In the genomic region with DNA sequence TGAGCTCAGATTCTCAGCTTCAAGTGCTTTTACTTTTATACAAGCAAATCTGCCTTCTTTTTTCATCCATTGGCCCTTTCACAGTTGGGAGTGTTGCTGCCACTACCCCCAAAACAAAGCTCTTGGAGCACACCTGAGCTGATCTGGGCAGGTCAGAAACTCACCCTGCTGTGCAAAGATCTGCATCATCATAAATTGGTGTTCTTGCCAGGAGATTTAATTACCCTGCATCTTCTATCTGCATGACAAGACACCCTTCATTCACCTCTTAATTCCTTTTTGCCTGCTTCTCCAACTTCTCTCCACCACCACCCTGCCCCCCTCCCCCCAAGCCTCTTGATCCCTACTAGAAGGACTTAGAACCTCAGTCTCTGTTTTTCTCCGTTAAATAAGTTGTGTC, we compare ENCODE assay signal across 14 mouse cellular contexts.
"Had no signal": no experiment of that assay in that cellular context is flagged by ENCODE, and none has a peak within 500 bp of the region (broad histone marks: within the 10 kb centered on the region; RNA-seq: fewer than 3 reads in every experiment).

No protein-coding gene starts in this region.

- H3K4me1 ChIP-seq: neural tube, embryonic 15.5 days; stomach, embryonic 15.5 days had no signal

- DNase-seq: retina, postnatal 1 day; right cerebral cortex, adult 18-20 months; right cerebral cortex, postnatal 14 days; right cerebral cortex, postnatal 25 days; right cerebral cortex, postnatal 4 days; spleen, adult 18-20 months; thymus, adult 18-20 months; thymus, adult 2 months; thymus, postnatal 14 days; thymus, postnatal 25 days; thymus, postnatal 36 days; thymus, postnatal 4 days had no signal

- H3K9me3 ChIP-seq: neural tube, embryonic 15.5 days; stomach, embryonic 15.5 days had no signal

- H3K4me3 ChIP-seq: neural tube, embryonic 15.5 days; stomach, embryonic 15.5 days had no signal

- H3K36me3 ChIP-seq: neural tube, embryonic 15.5 days; stomach, embryonic 15.5 days had no signal

- H3K27me3 ChIP-seq: neural tube, embryonic 15.5 days; stomach, embryonic 15.5 days had no signal
